Mouse (Mus musculus) testis, postnatal 14 days (tissue): ENCODE results near the gene Cyp4f14.

Experiments used
- DNase-seq: peaks from one replicate; pipeline ENCODE4 v3.0.0; 2021; ENCODE audit warnings: low spot score

The Cyp4f14 gene

GRCm38 (mm10) chr17:32917131-32917530, at the start of gene Cyp4f14:
TSS of gene Cyp4f14 (minus strand) at chr17:32917342.
- peak; percentile 50 for DNase-seq

- DNase-seq = peak; percentile 88
Measured at GRCm38 (mm10) chr17:32965623-32966290, 48.6 kb upstream of the Cyp4f14 start, which contains the start of gene Zfp472. TSS of gene Zfp472 (plus strand) at chr17:32965814.

GRCm38 (mm10) chr17:32965253-32965622, 48.1 kb upstream of the Cyp4f14 start:
- no peak for DNase-seq

DNA sequence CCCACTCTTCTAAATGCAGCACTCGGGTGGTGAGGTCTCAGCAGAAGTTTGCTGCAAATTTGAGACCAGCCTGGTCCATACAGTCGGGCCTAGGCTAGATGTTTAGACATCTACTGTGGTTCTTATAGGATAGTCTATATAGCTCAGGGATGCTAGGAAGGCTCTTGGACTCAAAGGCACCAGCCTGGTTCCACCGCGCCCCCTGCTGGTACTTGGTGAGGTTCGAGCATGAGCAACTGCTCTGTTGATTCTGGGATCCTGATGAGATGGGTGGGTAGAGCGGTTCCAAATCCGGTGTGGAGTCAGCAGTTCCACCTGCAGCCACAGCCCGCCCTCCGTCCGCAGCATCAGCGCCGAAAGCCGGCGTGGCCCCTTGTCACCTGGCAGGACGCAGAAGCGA, 34.3 kb upstream of the Cyp4f14 start:
- DNase-seq = peak; percentile 69

DNA sequence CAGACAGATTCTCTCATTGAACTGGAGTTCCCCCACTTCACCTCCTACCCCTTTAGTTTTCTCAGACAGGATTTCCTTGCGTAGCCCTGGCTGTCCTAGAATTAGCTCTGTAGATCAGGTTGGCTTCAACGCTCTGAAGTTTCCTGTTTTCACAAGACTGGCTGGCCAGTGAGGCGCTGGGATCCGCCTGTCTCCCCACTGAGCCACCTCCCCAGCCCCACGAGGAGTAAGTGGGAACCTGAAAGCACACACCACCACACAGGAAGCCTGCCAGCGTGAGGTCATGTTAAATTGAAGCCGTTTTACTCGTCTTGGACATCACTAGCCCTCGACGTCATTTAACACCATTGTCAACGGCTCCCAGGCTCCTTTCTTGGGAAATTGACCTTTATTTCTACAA, 33.9 kb upstream of the Cyp4f14 start:
- DNase-seq = no peak

DNA sequence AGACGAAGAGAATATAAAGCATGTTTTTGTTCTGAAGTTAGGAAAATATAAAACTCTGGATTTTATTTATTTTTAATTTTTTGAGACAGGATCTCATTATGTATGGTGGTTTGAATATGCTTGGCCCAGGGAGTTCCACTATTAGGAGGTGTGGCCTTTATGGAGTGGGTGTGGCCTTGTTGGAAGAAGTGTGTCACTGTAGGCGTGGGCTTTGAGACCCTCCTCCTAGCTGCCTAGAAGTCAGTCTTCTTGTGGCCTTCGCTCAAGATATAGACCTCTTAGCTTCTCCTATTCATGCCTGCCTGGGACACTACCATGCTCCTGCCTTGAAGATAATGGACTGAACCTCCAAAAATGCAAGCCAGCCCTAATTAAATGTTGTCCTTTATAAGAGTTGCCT, 33.0 kb upstream of the Cyp4f14 start:
- no peak for DNase-seq

GRCm38 (mm10) chr17:32947215-32947914, 30.2 kb upstream of the Cyp4f14 start, which contains the start of gene Cyp4f13:
TSS of gene Cyp4f13 (minus strand) at chr17:32947402.
- peak; percentile 90 for DNase-seq

DNA sequence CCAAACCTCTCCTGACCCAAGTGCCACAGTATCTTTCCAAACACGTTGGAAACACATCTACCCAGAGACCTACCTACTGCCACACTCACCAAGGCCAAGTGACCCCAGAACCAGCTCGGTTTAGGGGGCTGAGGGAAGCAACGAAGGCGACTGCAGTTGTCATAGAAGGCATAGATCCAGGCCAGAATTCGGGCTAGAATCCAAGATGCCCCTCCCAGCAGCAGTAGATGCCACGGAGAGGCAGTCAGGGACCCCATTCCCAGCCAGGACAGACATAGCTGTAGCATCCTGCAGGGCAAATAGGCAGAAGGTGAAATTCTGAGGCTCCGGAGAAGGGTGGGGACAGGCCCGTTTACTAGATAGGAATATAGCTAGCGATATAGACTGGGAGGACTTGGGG, 29.6 kb upstream of the Cyp4f14 start:
- DNase-seq = no peak

DNA sequence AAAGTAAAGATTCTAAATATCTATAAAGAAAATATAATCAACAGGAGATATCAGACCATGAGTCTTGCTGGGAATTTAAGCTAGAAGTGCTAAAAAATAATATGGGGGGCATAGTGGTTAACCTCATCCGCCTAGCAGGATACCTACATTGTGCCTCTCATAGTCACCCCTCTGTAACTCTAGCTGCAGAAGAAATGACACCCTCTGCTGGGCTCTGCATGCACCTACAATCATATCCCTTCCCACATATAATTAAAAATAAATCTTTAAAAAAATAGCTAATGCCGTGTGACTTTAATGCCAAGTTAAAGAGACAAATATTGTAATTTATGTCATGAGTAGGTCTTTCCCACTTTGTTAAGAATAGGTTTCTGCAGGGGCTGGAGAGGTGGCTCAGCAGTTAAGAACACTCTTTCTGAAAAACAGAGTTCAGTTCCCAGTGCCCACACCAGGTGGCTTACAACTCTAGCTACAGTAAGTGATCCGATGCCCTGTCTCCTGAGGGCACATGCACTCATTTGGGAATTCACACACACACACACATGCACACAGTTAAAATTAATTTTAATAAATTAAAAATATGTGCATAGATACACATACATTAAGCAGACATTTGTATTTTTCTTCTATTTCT, 27.4 kb upstream of the Cyp4f14 start:
- no peak for DNase-seq

DNA sequence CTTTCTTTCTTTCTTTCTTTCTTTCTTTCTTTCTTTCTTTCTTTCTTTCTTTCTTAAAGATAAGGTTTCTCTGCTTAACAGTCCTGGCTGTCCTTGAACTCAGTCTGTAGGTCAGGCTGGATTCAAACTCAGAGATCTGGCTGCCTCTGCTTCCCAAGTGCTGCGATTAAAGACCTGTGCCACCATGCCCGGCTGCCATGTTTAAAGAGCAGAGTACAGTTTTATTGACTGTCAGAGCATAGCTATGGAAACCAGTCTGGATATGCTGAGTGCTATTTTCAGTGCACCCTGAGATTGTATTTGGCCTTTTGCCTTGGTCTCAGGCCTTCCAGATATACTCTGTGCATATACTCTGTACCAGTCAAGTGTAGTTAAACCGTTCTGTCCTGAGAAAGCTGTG, 26.5 kb upstream of the Cyp4f14 start:
- DNase-seq = no peak

DNA sequence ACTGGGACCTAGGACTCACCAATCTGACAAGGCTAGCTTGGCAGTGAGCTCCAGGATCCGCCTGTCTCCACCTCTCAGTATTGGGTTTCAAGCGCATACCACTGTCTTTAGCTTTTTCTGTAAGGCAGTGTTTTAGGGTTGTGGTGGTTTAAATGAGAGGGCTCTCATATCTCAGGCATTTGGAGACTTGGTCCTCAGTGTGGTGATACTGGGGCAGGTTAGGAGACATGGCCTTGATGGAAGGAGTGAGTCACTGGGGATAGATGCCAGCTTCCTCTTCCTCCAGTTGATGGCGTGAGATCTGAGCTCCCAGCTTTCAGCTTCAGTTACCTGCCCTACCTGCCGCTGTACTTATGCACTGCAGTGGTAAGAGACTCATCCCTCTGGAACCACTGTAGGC, 22.7 kb upstream of the Cyp4f14 start:
- DNase-seq = no peak

GRCm38 (mm10) chr17:32927803-32928202, 10.7 kb upstream of the Cyp4f14 start:
- no peak for DNase-seq

DNA sequence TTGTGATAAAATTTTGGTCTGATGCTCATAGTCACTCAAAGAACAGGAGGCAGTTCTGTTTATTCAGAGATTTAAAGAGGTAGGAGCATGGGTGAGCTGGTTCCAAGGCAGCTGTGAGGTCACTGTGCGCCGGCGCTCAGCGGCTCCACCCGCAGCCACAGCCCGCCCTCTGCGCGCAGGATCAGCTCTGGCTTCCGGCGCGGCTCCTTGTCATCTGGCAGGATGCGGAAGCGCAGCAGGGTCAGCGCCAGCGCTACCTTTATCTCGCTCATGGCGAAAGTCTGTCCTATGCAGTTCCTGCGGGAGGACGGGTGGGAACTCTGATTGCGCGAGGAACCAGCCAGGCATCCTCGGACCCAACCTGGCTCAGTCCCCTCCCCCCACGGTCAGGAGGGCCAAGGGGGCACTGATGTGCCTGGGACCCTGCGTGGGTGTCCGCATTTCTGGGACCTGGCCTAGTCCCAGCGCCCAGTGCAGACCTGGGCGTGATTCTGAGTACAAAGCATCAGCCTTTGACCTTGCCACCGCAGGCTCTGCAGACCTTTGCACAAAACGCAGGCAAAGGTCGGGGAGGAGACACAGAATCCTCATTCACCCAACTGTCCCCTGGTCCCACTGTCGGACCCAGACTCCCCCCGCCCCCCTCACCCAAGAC, 7.6 kb upstream of the Cyp4f14 start:
- peak; percentile 80 for DNase-seq

DNA sequence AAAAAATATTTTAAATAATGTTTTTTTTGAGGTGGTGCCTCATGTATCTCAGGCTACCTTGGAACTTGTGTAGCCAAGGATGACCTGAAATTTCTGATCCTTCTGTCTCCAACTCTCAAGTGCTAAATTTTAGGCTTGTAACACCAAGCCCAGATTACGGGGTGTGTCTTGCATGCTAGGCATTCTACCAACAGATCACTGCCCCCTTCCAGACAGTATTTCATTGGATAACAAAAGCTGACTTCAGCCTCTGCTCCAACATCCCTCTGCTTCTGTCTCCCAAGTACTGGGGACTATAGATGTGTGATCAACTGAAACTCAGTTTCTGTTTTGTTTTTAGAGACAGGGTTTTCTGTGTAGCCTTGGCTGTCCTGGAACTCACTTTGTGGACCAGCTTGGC, 6.5 kb upstream of the Cyp4f14 start:
- DNase-seq = no peak

GRCm38 (mm10) chr17:32919123-32919522, 2.0 kb upstream of the Cyp4f14 start:
- DNase-seq = no peak

DNA sequence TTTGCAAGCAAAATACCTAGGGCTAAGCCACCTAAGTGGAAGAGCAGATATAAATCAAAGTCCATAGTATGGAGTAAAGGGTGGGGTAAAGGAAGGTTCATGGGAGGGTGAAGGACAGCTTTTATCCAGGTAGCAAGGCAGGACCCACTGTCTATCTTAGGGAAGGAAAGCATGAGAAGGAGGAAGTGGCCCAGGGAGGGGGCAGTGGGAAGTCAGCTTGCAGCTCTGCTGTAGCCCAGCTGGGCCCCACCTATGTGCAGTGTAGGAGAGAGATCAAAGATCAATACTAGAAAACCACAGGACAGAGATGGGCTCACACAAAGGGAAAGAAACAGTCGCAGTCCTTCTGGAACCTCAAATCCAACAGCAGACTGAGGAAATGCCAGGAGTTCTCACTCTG, 1.1 kb downstream of the Cyp4f14 start:
- DNase-seq = no peak

GRCm38 (mm10) chr17:32906172-32906571, 11.0 kb downstream of the Cyp4f14 start:
- DNase-seq = no peak

GRCm38 (mm10) chr17:32905239-32905638, 11.9 kb downstream of the Cyp4f14 start:
- peak; percentile 56 for DNase-seq

DNA sequence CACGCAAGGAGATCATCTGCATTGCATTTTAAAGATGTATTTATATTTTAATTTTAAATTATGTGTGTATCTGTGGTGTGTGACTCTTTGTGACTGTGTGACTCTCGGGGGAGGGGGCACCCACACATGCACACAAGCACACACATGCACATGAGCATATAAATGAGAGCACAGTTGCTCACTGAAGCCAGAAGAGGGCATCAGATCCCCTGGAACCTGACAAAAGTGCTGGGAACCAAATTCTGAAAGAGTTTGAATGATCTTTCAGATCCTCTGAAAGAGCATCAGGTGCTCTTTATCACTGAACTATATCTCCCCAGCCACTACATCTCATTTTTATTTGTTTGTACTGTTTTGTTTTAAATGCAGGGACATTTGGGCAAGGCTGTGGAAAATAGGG, 12.7 kb downstream of the Cyp4f14 start:
- no peak for DNase-seq

GRCm38 (mm10) chr17:32901751-32902525, 15.2 kb downstream of the Cyp4f14 start:
- no peak for DNase-seq

DNA sequence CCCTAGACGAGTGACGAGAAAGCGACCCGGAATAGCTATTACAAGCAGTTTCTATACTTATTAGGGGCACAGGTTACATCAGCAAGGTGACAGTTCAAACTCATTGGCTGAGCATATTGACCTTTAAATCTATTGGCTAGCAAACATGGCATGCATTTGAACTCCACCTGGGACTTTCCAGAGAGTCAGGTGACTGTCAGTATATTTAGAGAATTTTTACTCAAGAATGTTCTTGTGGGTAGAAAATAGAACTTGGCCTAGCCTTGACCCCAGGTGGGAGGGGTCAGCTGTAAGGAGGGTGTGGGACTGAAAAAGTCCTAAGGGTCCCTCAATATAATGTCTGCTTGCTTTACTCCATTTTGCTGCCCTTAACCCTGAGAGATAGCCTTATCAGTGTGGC, 21.7 kb downstream of the Cyp4f14 start:
- no peak for DNase-seq

DNA sequence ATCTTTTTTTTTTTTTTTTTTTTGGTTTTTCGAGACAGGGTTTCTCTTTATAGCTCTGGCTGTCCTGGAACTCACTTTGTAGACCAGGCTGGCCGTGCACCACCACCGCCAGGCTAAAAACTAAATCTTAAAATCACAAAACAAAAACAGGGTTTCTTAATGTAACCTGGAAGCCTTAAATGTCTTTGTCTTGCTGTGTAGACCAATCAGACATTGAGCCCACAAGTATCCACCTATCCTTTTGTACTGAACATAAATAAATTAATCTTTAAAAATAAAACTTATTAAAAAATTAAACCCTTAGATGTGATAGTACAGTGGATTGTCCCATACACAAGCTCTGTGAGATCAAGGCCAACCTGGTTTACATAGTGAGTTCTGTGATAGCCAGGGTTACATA, 23.2 kb downstream of the Cyp4f14 start:
- no peak for DNase-seq
